Mouse (Mus musculus) C2C12 (cell line): ENCODE data around the gene H2-Ke6.

Experiments used
- CEBPB ChIP-seq: IDR thresholded peaks from one replicate; pipeline ENCODE4 v1.6.1; 2011; ENCODE audit warnings: low read depth, mild to moderate bottlenecking, control low read depth, moderate library complexity
- CTCF ChIP-seq: IDR thresholded peaks from one replicate; pipeline ENCODE4 v1.5.1; 2011; ENCODE audit not compliant: control insufficient read depth, insufficient read depth, insufficient read length
- MAX ChIP-seq: IDR thresholded peaks from one replicate; pipeline ENCODE4 v1.6.1; 2011; ENCODE audit warnings: mild to moderate bottlenecking, control low read depth
- MYOD1 ChIP-seq: IDR thresholded peaks from one replicate; pipeline ENCODE4 v1.6.1; 2011; ENCODE audit warnings: low read depth; ENCODE audit not compliant: control insufficient read depth, insufficient read length
- USF1 ChIP-seq: IDR thresholded peaks from one replicate; pipeline ENCODE4 v1.6.1; 2011; ENCODE audit warnings: low read depth, mild to moderate bottlenecking, control low read depth, moderate library complexity

DNA sequence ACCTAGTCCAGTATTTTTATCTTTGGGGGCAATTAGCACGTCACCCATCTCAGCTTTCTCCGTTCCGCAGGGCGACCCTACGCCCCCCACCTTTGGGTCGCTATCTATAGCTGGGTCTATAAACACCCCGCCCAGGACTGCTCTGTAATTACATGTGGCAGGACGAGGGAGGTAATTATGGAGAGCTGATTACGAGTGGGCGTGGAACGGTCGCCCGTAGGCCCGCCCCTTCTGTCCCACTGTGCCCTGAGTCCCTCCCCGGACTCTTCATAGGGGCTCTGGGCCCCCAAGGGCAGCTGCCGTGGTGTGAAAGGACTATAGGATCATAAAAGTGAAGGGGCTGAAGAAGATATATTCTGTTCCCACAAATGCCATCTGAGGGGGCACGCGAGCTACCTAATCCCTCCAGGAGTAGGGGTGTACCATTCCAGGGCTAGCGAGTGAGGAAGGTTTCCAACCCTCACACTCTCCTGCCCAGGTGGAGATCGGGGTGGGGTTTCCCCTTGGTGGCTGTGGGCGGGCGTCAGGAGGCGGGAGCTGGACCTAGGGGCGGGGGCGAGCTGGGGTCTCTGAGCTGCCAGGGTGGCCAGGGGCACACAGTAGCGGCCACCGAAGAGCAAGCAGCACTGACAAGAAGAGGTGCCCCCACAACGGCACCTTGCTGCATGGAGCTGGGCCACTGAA lies 11.2 kb upstream of the H2-Ke6 start, which contains the start of gene Col11a2:
- TF ChIP-seq CTCF (no peak), CEBPB (no peak), MAX (no peak), USF1 (no peak), MYOD1 (no peak)
